Mouse (Mus musculus): ENCODE results near the gene Olfr107.

DNA sequence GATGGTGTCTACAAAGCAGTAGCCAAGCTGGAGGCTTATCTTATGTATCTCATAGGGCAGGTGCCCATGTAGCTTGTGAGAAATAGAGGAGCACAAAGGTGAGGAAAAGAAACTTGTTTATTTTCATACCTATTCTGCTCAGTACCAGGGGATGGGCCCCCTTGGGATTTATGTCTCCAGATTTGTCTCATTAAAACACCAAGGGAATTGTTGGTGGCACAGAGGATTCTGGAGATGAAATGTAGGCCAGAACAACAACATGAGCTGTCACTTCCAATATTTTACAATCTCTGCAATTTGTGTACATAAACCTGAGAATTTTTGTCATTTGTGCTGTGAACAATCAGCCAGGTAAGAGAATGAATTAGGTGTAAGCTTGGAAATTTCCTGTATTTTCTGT, 39.7 kb upstream of the Olfr107 start, which contains the start of gene Olfr104-ps:
- TF ChIP-seq POLR2A (IDR thresholded peaks at IDR 0.05; ENCODE audit: control insufficient read depth, extremely low read depth, insufficient read depth, low read length, poor library complexity) (no peak), CTCF (IDR thresholded peaks at IDR 0.05; ENCODE audit: borderline replicate concordance, control insufficient read depth, extremely low read depth, insufficient read depth, low read length, poor library complexity) (no peak)

Measured in thymus, adult 2 months (tissue).